Mouse (Mus musculus): ENCODE results near the gene Timm10b.

GRCm38 (mm10) chr7:105628633-105629032 lies 11.2 kb upstream of the Timm10b start:
- TF ChIP-seq POLR2A (IDR thresholded peaks at IDR 0.05; ENCODE audit: low read depth, low read length) = no peak
- TF ChIP-seq ZC3H11A (IDR thresholded peaks at IDR 0.05; ENCODE audit: low read depth, low read length) = no peak
- no peak for TF ChIP-seq MAX (IDR thresholded peaks at IDR 0.05; ENCODE audit: low read length)
- TF ChIP-seq CTCF (conservative IDR thresholded peaks at IDR 0.05 in 1 of 2, IDR thresholded peaks at IDR 0.05 in 1 of 2; ENCODE audit: low read depth in 2 of 2, low read length in 2 of 2) = no peak
- TF ChIP-seq EP300 (IDR thresholded peaks at IDR 0.05; ENCODE audit: low read length) = no peak
- TF ChIP-seq ZMIZ1 (IDR thresholded peaks at IDR 0.05; ENCODE audit: low read depth, low read length) = no peak
- no peak for TF ChIP-seq HCFC1 (IDR thresholded peaks at IDR 0.05; ENCODE audit: low read depth, low read length)
- no peak for TF ChIP-seq MAZ (IDR thresholded peaks at IDR 0.05; ENCODE audit: low read depth, low read length)
- TF ChIP-seq E2F4 (IDR thresholded peaks at IDR 0.05; ENCODE audit: insufficient replicate concordance, low read depth, low read length) = no peak
- no peak for TF ChIP-seq ZNF384 (IDR thresholded peaks at IDR 0.05; ENCODE audit: low read depth, low read length)
- TF ChIP-seq PAX5 (IDR thresholded peaks at IDR 0.05; ENCODE audit: low read length) = no peak
- TF ChIP-seq RCOR1 (conservative IDR thresholded peaks at IDR 0.05; ENCODE audit: low read depth, low read length) = no peak
